Mouse (Mus musculus) ES-Bruce4 (cell line): ENCODE measurements around the gene Lcp1.

Experiments used
- CTCF ChIP-seq: IDR thresholded peaks from one replicate; pipeline ENCODE4 v1.8.1; 2011; ENCODE audit warnings: low read depth, low read length
- EP300 ChIP-seq: IDR thresholded peaks from 2 replicates; pipeline ENCODE4 v1.6.1; 2011; ENCODE audit warnings: low read depth, low read length; ENCODE audit not compliant: insufficient read depth

- TF ChIP-seq CTCF (no peak), EP300 (no peak)
Observed at GRCm38 (mm10) chr14:75150653-75151052, 19.8 kb downstream of the Lcp1 start.
